Mouse (Mus musculus): ENCODE results near the gene Pigr. TPM values are rescaled to one million over a fixed set of nuclear protein-coding genes. Genes with fewer than 3 reads are reported as not detected.

Gene Pigr
- polyA plus RNA-seq, 1 experiment from 2014 or later, result 0.13 TPM

DNA sequence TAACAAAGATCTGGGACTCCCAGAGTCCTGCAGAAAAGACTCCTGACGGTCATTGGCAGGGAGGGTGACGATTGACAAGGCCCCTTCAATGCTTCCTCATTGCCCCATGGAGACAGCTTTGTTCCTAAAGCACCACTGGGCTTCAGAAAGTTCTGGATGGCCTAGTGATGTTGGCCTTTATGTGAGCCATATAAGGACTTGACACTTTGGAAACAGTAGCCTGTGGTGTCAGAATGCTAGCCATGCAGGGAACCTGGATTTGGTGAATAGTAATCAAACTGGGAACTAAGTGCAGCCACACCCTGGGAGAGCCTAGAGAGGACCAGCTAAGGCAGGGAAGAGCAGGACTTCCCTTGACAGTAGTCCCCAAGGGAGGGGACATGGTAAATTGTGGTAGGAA is 25.0 kb upstream of the Pigr start:
- WGBS (ENCODE audit: insufficient replicate concordance), result 43% methylated on average over 2 of the region's 2 CpGs
- Histone ChIP-seq H3K4me2 (no peak overlapping the region), H3K4me3 (replicated peaks) (no peak overlapping the region), H3K27ac (no peak overlapping the region), H3K27me3 (no peaks in the 10 kb centered on the region), H3K4me1 (replicated peaks) (no peaks in the 10 kb centered on the region), H3K9ac (no peak overlapping the region), H3K36me3 (no peaks in the 10 kb centered on the region), H3K9me3 (replicated peaks) (no peaks in the 10 kb centered on the region)
- no peak for ATAC-seq (ENCODE audit: low read depth)
- DNase-seq, result no peak

- DNase-seq, result no peak
- no peaks in the 10 kb centered on the region for H3K4me1 ChIP-seq (replicated peaks)
- 52% methylated on average over 6 of the region's 6 CpGs for WGBS (ENCODE audit: insufficient replicate concordance)
- ATAC-seq (ENCODE audit: low read depth), result no peak
- H3K27me3 ChIP-seq, result no peaks in the 10 kb centered on the region
- no peak overlapping the region for H3K4me2 ChIP-seq
- no peak overlapping the region for H3K4me3 ChIP-seq (replicated peaks)
- H3K9me3 ChIP-seq (replicated peaks), result no peaks in the 10 kb centered on the region
- no peak overlapping the region for H3K9ac ChIP-seq
- no peaks in the 10 kb centered on the region for H3K36me3 ChIP-seq
- no peak overlapping the region for H3K27ac ChIP-seq
Observed at GRCm38 (mm10) chr1:130802976-130803375, 23.5 kb upstream of the Pigr start.

GRCm38 (mm10) chr1:130804279-130804678 is 22.2 kb upstream of the Pigr start:
- DNase-seq, result no peak
- H3K9ac ChIP-seq, result no peak overlapping the region
- no peaks in the 10 kb centered on the region for H3K36me3 ChIP-seq
- 65% methylated on average over 6 of the region's 6 CpGs for WGBS (ENCODE audit: insufficient replicate concordance)
- H3K27ac ChIP-seq, result no peak overlapping the region
- H3K27me3 ChIP-seq, result no peaks in the 10 kb centered on the region
- ATAC-seq (ENCODE audit: low read depth), result no peak
- no peaks in the 10 kb centered on the region for H3K4me1 ChIP-seq (replicated peaks)
- no peak overlapping the region for H3K4me3 ChIP-seq (replicated peaks)
- no peaks in the 10 kb centered on the region for H3K9me3 ChIP-seq (replicated peaks)
- H3K4me2 ChIP-seq, result no peak overlapping the region

GRCm38 (mm10) chr1:130810906-130811305 is 15.6 kb upstream of the Pigr start:
- H3K9ac ChIP-seq, result no peak overlapping the region
- H3K9me3 ChIP-seq (replicated peaks), result no peaks in the 10 kb centered on the region
- H3K27me3 ChIP-seq, result no peaks in the 10 kb centered on the region
- H3K27ac ChIP-seq, result no peak overlapping the region
- no peaks in the 10 kb centered on the region for H3K36me3 ChIP-seq
- H3K4me2 ChIP-seq, result no peak overlapping the region
- H3K4me1 ChIP-seq (replicated peaks), result no peaks in the 10 kb centered on the region
- ATAC-seq (ENCODE audit: low read depth) (no peak), DNase-seq (no peak)
- 75% methylated on average over 3 of the region's 3 CpGs for WGBS (ENCODE audit: insufficient replicate concordance)
- H3K4me3 ChIP-seq (replicated peaks), result no peak overlapping the region

DNA sequence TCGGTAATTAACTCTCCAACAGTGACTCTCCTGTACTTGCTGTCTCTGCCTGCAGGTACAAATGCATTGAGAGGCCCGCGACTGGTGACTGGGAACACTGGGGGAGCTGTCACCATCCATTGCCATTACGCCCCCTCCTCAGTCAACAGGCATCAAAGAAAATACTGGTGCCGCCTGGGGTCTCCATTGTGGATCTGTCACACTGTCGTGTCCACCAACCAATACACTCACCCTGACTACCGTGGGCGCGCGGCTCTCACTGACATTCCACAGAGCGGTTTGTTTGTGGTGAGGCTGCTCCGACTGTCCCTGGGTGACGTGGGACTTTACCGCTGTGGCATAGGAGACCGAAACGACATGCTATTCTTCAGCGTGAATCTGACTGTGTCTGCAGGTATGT is 15.2 kb upstream of the Pigr start:
- Histone ChIP-seq H3K4me1 (replicated peaks) (no peaks in the 10 kb centered on the region), H3K9me3 (replicated peaks) (no peaks in the 10 kb centered on the region), H3K4me2 (no peak overlapping the region), H3K9ac (no peak overlapping the region), H3K4me3 (replicated peaks) (no peak overlapping the region), H3K27ac (no peak overlapping the region), H3K27me3 (no peaks in the 10 kb centered on the region), H3K36me3 (no peaks in the 10 kb centered on the region)
- 68% methylated on average over 17 of the region's 17 CpGs for WGBS (ENCODE audit: insufficient replicate concordance)
- DNase-seq (no peak), ATAC-seq (ENCODE audit: low read depth) (no peak)

GRCm38 (mm10) chr1:130819737-130820136 is 6.7 kb upstream of the Pigr start:
- DNase-seq, result no peak
- no peaks in the 10 kb centered on the region for H3K36me3 ChIP-seq
- WGBS (ENCODE audit: insufficient replicate concordance), result 54% methylated on average over 1 of the region's 1 CpGs
- no peaks in the 10 kb centered on the region for H3K27me3 ChIP-seq
- H3K27ac ChIP-seq, result no peak overlapping the region
- no peaks in the 10 kb centered on the region for H3K9me3 ChIP-seq (replicated peaks)
- no peak overlapping the region for H3K4me3 ChIP-seq (replicated peaks)
- no peak for ATAC-seq (ENCODE audit: low read depth)
- no peak overlapping the region for H3K9ac ChIP-seq
- 0 out of 2 replicates have a peak, but pooled peaks cover 5% of the 10 kb centered on the region for H3K4me1 ChIP-seq (replicated peaks)
- no peak overlapping the region for H3K4me2 ChIP-seq

GRCm38 (mm10) chr1:130820316-130821148 is 6.0 kb upstream of the Pigr start:
- ATAC-seq (ENCODE audit: low read depth) (no peak), DNase-seq (no peak)
- no peak overlapping the region for H3K9ac ChIP-seq
- no peaks in the 10 kb centered on the region for H3K27me3 ChIP-seq
- H3K27ac ChIP-seq, result no peak overlapping the region
- H3K4me1 ChIP-seq (replicated peaks), result 0 out of 2 replicates have a peak, but pooled peaks cover 5% of the 10 kb centered on the region
- H3K36me3 ChIP-seq, result no peaks in the 10 kb centered on the region
- H3K9me3 ChIP-seq (replicated peaks), result no peaks in the 10 kb centered on the region
- H3K4me3 ChIP-seq (replicated peaks), result no peak overlapping the region
- 63% methylated on average over 7 of the region's 7 CpGs for WGBS (ENCODE audit: insufficient replicate concordance)
- no peak overlapping the region for H3K4me2 ChIP-seq

DNA sequence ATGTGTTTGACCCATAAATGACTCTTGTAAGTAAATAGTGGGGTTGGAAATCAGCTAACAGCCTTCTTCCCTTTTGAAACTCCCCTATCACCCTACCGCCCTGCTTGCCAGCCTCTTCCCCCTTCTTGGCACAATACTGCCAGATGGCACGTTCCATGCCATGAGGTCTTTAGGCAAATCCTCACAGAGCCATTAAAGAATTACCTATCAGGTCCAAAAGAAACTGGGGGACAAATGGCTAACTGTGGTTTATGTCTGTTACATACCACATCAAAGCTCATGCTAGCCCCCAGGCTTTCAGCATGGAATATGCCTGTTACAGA is 5.4 kb upstream of the Pigr start:
- WGBS (ENCODE audit: insufficient replicate concordance), result 73% methylated on average over 2 of the region's 2 CpGs

GRCm38 (mm10) chr1:130821911-130822625 is 4.4 kb upstream of the Pigr start:
- Histone ChIP-seq H3K4me1 (replicated peaks) (0 out of 2 replicates have a peak, but pooled peaks cover 5% of the 10 kb centered on the region), H3K4me2 (no peak overlapping the region), H3K27me3 (no peaks in the 10 kb centered on the region), H3K9ac (no peak overlapping the region), H3K27ac (peak overlapping the region; percentile 76), H3K9me3 (replicated peaks) (no peaks in the 10 kb centered on the region), H3K4me3 (replicated peaks) (no peak overlapping the region), H3K36me3 (no peaks in the 10 kb centered on the region)
- 58% methylated on average over 9 of the region's 9 CpGs for WGBS (ENCODE audit: insufficient replicate concordance)
- ATAC-seq (ENCODE audit: low read depth), result peak; percentile 80
- DNase-seq, result no peak

More for the DNA sequence above, 5.4 kb upstream of the Pigr start:
- no peak overlapping the region for H3K4me3 ChIP-seq (replicated peaks)
- H3K27ac ChIP-seq, result peak overlapping the region; percentile 76
- no peak overlapping the region for H3K9ac ChIP-seq
- DNase-seq, result no peak
- H3K27me3 ChIP-seq, result no peaks in the 10 kb centered on the region
- H3K36me3 ChIP-seq, result no peaks in the 10 kb centered on the region
- no peak for ATAC-seq (ENCODE audit: low read depth)
- no peaks in the 10 kb centered on the region for H3K9me3 ChIP-seq (replicated peaks)
- no peak overlapping the region for H3K4me2 ChIP-seq
- 0 out of 2 replicates have a peak, but pooled peaks cover 5% of the 10 kb centered on the region for H3K4me1 ChIP-seq (replicated peaks)

DNA sequence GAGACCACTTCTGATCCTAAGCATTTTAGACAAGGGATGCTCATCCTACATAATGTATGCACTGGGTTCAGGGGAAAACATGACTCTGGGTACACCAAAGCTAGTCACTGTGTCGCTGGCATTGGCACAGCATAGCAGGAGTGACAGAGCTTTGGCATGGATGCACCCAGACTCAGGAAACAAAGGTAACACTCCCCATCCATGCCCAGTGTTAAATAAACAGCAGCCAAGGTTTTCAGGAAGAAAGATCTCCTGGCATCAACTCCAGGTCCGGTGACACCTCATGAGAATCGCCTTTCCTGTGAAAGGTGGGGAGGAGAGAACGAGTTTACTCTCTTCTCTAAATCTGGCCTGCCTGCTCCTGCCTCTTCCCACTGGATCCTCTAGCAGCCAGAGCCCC is 2.2 kb downstream of the Pigr start:
- WGBS (ENCODE audit: insufficient replicate concordance), result 58% methylated on average over 4 of the region's 4 CpGs

DNA sequence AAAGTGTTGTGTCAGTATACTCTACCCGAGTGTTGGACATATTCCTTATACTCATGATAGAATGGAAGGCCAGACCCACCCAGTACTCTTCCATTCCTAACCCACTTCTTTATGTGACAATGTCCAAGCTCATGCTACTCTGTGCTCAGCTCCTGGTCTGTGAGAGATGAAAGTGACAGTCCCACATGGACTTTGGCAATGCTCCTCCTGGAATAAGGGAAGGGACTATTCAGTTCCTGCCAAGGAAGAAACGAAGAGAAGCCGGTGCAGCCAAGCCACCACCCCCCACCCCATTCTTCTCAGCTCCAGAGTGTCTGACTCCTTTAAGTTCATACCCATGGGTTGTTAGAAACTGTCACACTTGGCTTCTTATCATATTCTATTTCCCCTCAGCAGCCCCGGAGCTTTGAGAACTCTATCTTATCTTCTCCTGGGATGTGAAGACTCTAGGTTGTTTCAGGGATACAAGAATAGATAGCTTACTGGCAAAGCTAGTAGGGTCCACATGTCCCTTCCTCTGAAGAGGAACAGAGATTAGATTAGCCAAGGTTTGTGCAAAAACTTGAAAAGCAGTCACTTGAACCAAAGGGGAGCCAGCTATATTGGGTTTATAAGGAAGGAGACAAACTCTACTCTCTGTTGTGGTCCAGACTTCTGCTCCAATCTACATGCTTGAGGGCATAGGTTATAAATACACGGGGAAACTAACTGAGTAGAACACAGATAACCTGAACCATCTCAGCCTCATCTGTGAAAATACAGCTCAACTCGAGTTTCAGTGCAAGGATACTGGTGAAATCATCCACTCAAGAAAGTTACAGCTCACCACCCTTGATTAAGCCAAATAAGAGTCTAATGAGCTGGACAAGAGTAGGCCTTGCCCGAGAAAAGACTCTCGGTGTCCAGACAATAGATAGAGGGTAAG is 3.7 kb downstream of the Pigr start:
- 33% methylated on average over 8 of the region's 8 CpGs for WGBS (ENCODE audit: insufficient replicate concordance)
- Histone ChIP-seq H3K36me3 (no peaks in the 10 kb centered on the region), H3K27me3 (no peaks in the 10 kb centered on the region), H3K4me1 (replicated peaks) (peaks cover 11% of the 10 kb centered on the region; the same call in 1 of the 2 replicates), H3K9me3 (replicated peaks) (no peaks in the 10 kb centered on the region), H3K4me3 (replicated peaks) (no peak overlapping the region), H3K4me2 (no peak overlapping the region), H3K9ac (no peak overlapping the region), H3K27ac (no peak overlapping the region)
- DNase-seq (no peak), ATAC-seq (ENCODE audit: low read depth) (peak; percentile 48; the same call in 1 of the 2 replicates)

More for the DNA sequence above, 2.2 kb downstream of the Pigr start:
- H3K4me3 ChIP-seq (replicated peaks), result no peak overlapping the region
- DNase-seq (no peak), ATAC-seq (ENCODE audit: low read depth) (no peak)
- peaks cover 11% of the 10 kb centered on the region; the same call in 1 of the 2 replicates for H3K4me1 ChIP-seq (replicated peaks)
- H3K36me3 ChIP-seq, result no peaks in the 10 kb centered on the region
- H3K27ac ChIP-seq, result no peak overlapping the region
- H3K9me3 ChIP-seq (replicated peaks), result no peaks in the 10 kb centered on the region
- H3K4me2 ChIP-seq, result no peak overlapping the region
- H3K27me3 ChIP-seq, result no peaks in the 10 kb centered on the region
- H3K9ac ChIP-seq, result no peak overlapping the region
